Mouse (Mus musculus): ENCODE data around the gene Ifit1bl1.

DNA sequence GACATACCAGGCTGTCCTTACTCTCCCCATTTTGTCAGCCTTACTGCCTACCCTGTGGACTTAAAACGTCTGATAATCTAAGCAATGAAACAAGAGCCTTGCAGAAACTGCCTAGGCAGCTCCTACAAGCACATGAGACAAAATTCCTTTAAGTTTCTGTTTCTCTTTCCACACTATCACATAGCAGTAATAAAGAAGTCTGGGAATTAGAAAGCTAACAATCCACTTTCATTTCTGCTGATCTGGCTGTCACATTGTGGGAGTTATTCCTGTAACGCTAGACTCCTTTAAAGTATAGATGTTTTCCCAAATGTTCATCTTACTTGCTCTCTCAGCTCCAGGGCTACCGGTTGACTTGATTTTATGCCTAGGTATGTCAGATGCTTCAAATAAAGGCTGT is 48.2 kb downstream of the Ifit1bl1 start:
- TF ChIP-seq CTCF (IDR thresholded peaks at IDR 0.05; ENCODE audit: low read depth) (no peak), EP300 (IDR thresholded peaks at IDR 0.05; ENCODE audit: low read depth) (no peak)
